Mouse (Mus musculus): Measurements from ENCODE around the gene Otud7b. TPM values are rescaled to one million over a fixed set of nuclear protein-coding genes. Genes with fewer than 3 reads are reported as not detected.
A peak's percentile ranks its signal among the peaks of the same experiment; 100 is the strongest.

Gene Otud7b
- polyA plus RNA-seq, 1 experiment from 2014 or later = 9.0 TPM

DNA sequence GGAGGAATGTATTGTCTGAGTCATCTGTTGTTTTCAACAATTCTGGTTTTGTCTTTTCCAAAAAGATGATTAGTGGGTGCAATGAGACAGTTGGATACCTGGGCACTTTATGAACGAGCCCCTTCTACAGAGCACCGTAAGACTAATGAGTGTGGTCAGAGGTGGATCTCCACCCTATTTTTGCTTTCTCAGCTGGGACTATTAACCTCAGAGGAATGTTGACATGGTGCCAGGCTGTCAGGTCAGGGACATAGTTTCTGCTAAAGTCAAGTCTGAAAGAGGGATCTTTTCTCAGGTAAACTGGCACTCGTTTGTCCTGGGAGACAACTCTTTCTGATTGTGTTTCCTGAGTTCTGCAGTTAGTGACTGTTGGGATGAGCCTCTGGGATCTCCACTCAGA lies 30.7 kb downstream of the Otud7b start:
- no peak for DNase-seq (ENCODE audit: low spot score)
- Histone ChIP-seq H3K9ac (ENCODE audit: low read length) (no peak overlapping the region), H3K27me3 (ENCODE audit: control insufficient read depth, insufficient read depth, low read length) (no peaks in the 10 kb centered on the region), H3K27ac (ENCODE audit: low read depth, low read length) (no peak overlapping the region), H3K4me2 (ENCODE audit: low read depth) (no peak overlapping the region), H3K4me3 (ENCODE audit: low read depth, low read length) (no peak overlapping the region), H3K36me3 (ENCODE audit: control insufficient read depth, insufficient read depth, low read length) (peaks cover 2% of the 10 kb centered on the region; the same call in 1 of the 2 replicates), H3K4me1 (ENCODE audit: control insufficient read depth, insufficient read depth, low read length) (no peaks in the 10 kb centered on the region), H3K9me3 (ENCODE audit: control insufficient read depth, low read length) (no peaks in the 10 kb centered on the region)
- no peak for ATAC-seq (ENCODE audit: insufficient read depth, low FRiP score, low TSS enrichment)
- 84% methylated on average over 3 of the region's 3 CpGs for WGBS

- no peak for ATAC-seq (ENCODE audit: insufficient read depth, low FRiP score, low TSS enrichment)
- DNase-seq (ENCODE audit: low spot score) = peak; percentile 43
- Histone ChIP-seq H3K4me1 (ENCODE audit: control insufficient read depth, insufficient read depth, low read length) (no peaks in the 10 kb centered on the region), H3K27me3 (ENCODE audit: control insufficient read depth, insufficient read depth, low read length) (no peaks in the 10 kb centered on the region), H3K4me3 (ENCODE audit: low read depth, low read length) (no peak overlapping the region), H3K27ac (ENCODE audit: low read depth, low read length) (no peak overlapping the region), H3K4me2 (ENCODE audit: low read depth) (no peak overlapping the region), H3K36me3 (ENCODE audit: control insufficient read depth, insufficient read depth, low read length) (no peaks in the 10 kb centered on the region; the same call in none of the 2 replicates), H3K9me3 (ENCODE audit: control insufficient read depth, low read length) (no peaks in the 10 kb centered on the region), H3K9ac (ENCODE audit: low read length) (no peak overlapping the region)
- 33% methylated on average over 5 of the region's 5 CpGs for WGBS
Observed at GRCm38 (mm10) chr3:96147950-96148349, 43.6 kb downstream of the Otud7b start.

DNA sequence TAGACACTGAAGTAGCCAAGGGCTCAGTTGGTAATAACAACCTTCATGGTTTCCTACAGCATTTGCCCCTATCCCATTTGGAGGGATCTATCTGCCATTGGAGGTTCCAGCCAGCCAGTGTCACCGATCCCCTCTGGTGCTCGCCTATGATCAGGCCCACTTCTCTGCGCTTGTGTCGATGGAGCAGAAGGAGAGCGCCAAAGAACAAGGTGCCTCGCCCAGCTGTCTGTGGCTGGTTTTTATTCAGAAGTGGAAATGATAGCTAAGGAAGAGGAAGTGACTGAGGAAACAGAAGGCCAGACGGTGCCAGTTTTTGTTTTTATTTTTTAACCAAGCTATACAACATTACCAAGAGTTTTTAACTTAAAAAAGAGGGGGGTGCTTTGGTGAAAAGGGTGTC lies 47.5 kb downstream of the Otud7b start:
- WGBS = 90% methylated on average over 7 of the region's 7 CpGs
- no peak overlapping the region for H3K4me3 ChIP-seq (ENCODE audit: low read depth, low read length)
- DNase-seq (ENCODE audit: low spot score) (no peak), ATAC-seq (ENCODE audit: insufficient read depth, low FRiP score, low TSS enrichment) (no peak)
- no peaks in the 10 kb centered on the region for H3K9me3 ChIP-seq (ENCODE audit: control insufficient read depth, low read length)
- H3K4me1 ChIP-seq (ENCODE audit: control insufficient read depth, insufficient read depth, low read length) = no peaks in the 10 kb centered on the region
- no peak overlapping the region for H3K9ac ChIP-seq (ENCODE audit: low read length)
- no peak overlapping the region for H3K4me2 ChIP-seq (ENCODE audit: low read depth)
- peaks cover 9% of the 10 kb centered on the region for H3K36me3 ChIP-seq (ENCODE audit: control insufficient read depth, insufficient read depth, low read length)
- H3K27me3 ChIP-seq (ENCODE audit: control insufficient read depth, insufficient read depth, low read length) = no peaks in the 10 kb centered on the region
- no peak overlapping the region for H3K27ac ChIP-seq (ENCODE audit: low read depth, low read length)

DNA sequence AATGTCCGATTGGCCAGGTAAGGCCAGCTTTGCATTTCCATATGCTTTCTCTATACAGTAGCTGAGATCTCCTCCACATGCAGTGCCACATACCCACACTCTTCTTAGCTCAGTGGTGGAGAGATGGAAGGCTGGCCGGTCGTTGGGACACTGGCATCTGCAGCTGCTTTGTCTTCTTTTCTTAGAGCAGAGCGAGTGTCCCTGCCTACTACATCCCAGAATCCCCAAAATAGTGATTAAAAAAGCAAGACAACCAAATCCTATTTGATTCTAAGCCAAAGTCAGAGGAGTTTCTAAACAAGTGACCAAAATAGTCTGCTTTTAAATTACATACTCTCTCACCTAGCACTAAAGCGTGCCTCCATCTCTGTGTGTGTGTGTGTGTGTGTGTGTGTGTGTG lies 48.3 kb downstream of the Otud7b start:
- Histone ChIP-seq H3K4me1 (ENCODE audit: control insufficient read depth, insufficient read depth, low read length) (no peaks in the 10 kb centered on the region), H3K9me3 (ENCODE audit: control insufficient read depth, low read length) (no peaks in the 10 kb centered on the region), H3K9ac (ENCODE audit: low read length) (no peak overlapping the region), H3K27me3 (ENCODE audit: control insufficient read depth, insufficient read depth, low read length) (no peaks in the 10 kb centered on the region), H3K36me3 (ENCODE audit: control insufficient read depth, insufficient read depth, low read length) (peaks cover 9% of the 10 kb centered on the region), H3K4me3 (ENCODE audit: low read depth, low read length) (no peak overlapping the region), H3K4me2 (ENCODE audit: low read depth) (no peak overlapping the region), H3K27ac (ENCODE audit: low read depth, low read length) (no peak overlapping the region)
- DNase-seq (ENCODE audit: low spot score) = no peak
- 91% methylated on average over 5 of the region's 5 CpGs for WGBS
- ATAC-seq (ENCODE audit: insufficient read depth, low FRiP score, low TSS enrichment) = no peak

GRCm38 (mm10) chr3:96155501-96155900 lies 51.2 kb downstream of the Otud7b start:
- Histone ChIP-seq H3K4me3 (ENCODE audit: low read depth, low read length) (no peak overlapping the region), H3K9ac (ENCODE audit: low read length) (no peak overlapping the region), H3K4me1 (ENCODE audit: control insufficient read depth, insufficient read depth, low read length) (peaks cover 2% of the 10 kb centered on the region; the same call in 1 of the 2 replicates), H3K27me3 (ENCODE audit: control insufficient read depth, insufficient read depth, low read length) (no peaks in the 10 kb centered on the region), H3K36me3 (ENCODE audit: control insufficient read depth, insufficient read depth, low read length) (peaks cover 9% of the 10 kb centered on the region), H3K27ac (ENCODE audit: low read depth, low read length) (no peak overlapping the region), H3K9me3 (ENCODE audit: control insufficient read depth, low read length) (no peaks in the 10 kb centered on the region), H3K4me2 (ENCODE audit: low read depth) (no peak overlapping the region)
- no peak for DNase-seq (ENCODE audit: low spot score)
- 86% methylated on average over 8 of the region's 8 CpGs for WGBS
- no peak for ATAC-seq (ENCODE audit: insufficient read depth, low FRiP score, low TSS enrichment)

GRCm38 (mm10) chr3:96159820-96160219 lies 55.5 kb downstream of the Otud7b start:
- ATAC-seq (ENCODE audit: insufficient read depth, low FRiP score, low TSS enrichment) (no peak), DNase-seq (ENCODE audit: low spot score) (no peak)
- Histone ChIP-seq H3K9ac (ENCODE audit: low read length) (no peak overlapping the region), H3K9me3 (ENCODE audit: control insufficient read depth, low read length) (no peaks in the 10 kb centered on the region), H3K27ac (ENCODE audit: low read depth, low read length) (no peak overlapping the region), H3K4me2 (ENCODE audit: low read depth) (no peak overlapping the region), H3K27me3 (ENCODE audit: control insufficient read depth, insufficient read depth, low read length) (no peaks in the 10 kb centered on the region), H3K4me1 (ENCODE audit: control insufficient read depth, insufficient read depth, low read length) (peaks cover 8% of the 10 kb centered on the region), H3K4me3 (ENCODE audit: low read depth, low read length) (no peak overlapping the region), H3K36me3 (ENCODE audit: control insufficient read depth, insufficient read depth, low read length) (peaks cover 2% of the 10 kb centered on the region; the same call in 1 of the 2 replicates)
- WGBS = 78% methylated on average over 4 of the region's 4 CpGs

DNA sequence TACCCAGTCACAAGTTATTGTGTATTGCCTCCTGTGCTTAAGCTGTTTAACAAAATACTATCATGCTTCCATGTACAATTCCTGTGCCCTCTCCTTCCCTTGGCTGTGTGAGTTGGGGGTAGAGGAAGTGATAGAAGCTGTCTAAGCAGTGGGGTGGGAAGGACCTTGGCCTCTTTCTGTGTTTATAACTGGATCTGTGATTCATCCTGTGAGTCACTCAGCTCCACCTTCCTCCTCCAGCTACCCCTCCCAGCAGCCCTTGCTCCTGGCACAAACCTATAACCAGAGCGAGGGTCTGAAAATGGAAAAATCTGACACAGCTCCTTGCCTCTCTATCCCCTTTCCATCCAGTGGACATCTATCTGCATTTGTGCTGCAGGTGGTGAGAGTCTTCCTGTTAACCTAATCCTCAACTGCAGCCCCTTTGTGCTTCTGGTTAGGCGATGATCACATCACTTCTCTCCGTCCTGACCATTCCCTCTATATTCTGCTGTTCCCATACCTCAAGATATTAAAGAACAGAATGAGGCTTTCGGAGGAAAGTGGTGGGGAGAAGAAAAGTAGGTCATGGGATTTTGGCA lies 56.0 kb downstream of the Otud7b start:
- DNase-seq (ENCODE audit: low spot score) (no peak), ATAC-seq (ENCODE audit: insufficient read depth, low FRiP score, low TSS enrichment) (no peak)
- Histone ChIP-seq H3K4me1 (ENCODE audit: control insufficient read depth, insufficient read depth, low read length) (peaks cover 8% of the 10 kb centered on the region), H3K4me3 (ENCODE audit: low read depth, low read length) (no peak overlapping the region), H3K9ac (ENCODE audit: low read length) (no peak overlapping the region; the same call in 1 of the 2 replicates), H3K36me3 (ENCODE audit: control insufficient read depth, insufficient read depth, low read length) (peaks cover 2% of the 10 kb centered on the region; the same call in 1 of the 2 replicates), H3K4me2 (ENCODE audit: low read depth) (peak overlapping the region; percentile 49; the same call in 1 of the 2 replicates), H3K27me3 (ENCODE audit: control insufficient read depth, insufficient read depth, low read length) (no peaks in the 10 kb centered on the region), H3K9me3 (ENCODE audit: control insufficient read depth, low read length) (no peaks in the 10 kb centered on the region), H3K27ac (ENCODE audit: low read depth, low read length) (no peak overlapping the region)
- 70% methylated on average over 4 of the region's 4 CpGs for WGBS

DNA sequence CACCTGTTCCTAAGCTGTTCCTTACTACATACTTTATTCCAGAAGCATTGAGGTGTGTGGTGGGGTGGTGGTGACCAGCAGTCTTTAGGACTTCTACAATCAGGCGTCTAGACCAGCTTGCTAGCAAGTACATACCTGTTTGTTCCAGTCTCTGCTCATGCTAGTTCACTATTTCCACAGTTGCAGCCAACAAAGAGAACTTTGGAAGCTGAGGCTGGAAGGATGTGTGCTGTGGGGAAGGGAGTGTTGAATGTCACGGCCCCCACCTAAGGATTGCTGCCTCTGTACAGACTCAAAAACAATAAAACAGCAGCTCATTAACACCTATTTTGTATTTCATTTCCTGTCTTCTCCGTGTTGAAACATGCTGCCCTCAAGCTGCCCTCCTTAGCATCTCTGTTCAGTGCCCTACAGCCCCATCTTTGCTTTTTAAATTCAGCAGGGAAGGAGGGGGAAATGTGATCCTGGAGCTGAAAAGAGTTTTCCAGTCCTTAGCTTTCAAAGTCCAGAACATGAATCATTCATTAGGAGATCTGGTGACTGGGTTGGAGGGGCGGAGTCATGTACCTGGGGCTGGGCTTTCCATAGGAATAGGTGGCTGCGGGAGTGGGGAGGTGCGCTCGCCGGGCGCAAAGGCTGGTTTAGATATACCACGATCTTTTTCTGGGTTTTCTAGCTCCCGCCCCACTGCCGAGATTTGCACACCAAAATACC lies 56.6 kb downstream of the Otud7b start:
- 2% methylated on average over 12 of the region's 12 CpGs for WGBS
- peak overlapping the region; percentile 49 for H3K4me2 ChIP-seq (ENCODE audit: low read depth)
- peak overlapping the region; percentile 26; the same call in 1 of the 2 replicates for H3K9ac ChIP-seq (ENCODE audit: low read length)
- H3K4me3 ChIP-seq (ENCODE audit: low read depth, low read length) = peak overlapping the region; percentile 32
- DNase-seq (ENCODE audit: low spot score) = peak; percentile 38
- peaks cover 8% of the 10 kb centered on the region for H3K4me1 ChIP-seq (ENCODE audit: control insufficient read depth, insufficient read depth, low read length)
- no peak overlapping the region for H3K27ac ChIP-seq (ENCODE audit: low read depth, low read length)
- no peak for ATAC-seq (ENCODE audit: insufficient read depth, low FRiP score, low TSS enrichment)
- no peaks in the 10 kb centered on the region for H3K36me3 ChIP-seq (ENCODE audit: control insufficient read depth, insufficient read depth, low read length)
- no peaks in the 10 kb centered on the region for H3K9me3 ChIP-seq (ENCODE audit: control insufficient read depth, low read length)
- H3K27me3 ChIP-seq (ENCODE audit: control insufficient read depth, insufficient read depth, low read length) = no peaks in the 10 kb centered on the region
